In the genomic region with DNA sequence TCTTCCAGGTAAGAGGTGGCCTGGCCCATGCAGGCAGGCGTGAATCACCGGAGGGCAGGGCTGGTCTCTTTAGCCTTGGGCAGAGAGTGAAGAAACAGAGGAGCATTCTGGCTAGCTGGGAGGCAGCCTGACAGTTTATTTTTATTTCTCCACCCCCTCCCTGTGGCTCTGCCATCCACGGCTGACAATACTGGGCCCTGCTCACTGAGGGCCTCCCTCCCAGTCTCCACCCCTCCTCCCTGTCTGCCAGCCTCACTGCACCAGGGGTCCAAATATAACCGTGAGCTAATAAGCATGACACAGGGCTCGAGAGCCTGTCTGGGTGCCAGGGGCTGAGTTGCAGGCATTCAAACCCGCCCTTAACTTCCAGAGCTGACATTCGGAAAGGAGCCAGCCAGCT, we compare ENCODE assay signal across 7 mouse cellular contexts. TPM values are rescaled to one million over a fixed set of nuclear protein-coding genes. Genes with fewer than 3 reads are reported as not detected.
DNase-seq lines count a peak whose midpoint lies in the region; ATAC-seq and TF ChIP-seq lines count a peak whose summit lies in the region.

No protein-coding gene starts in this region.

- H3K36me3 ChIP-seq in heart, embryonic 13.5 days, result peaks cover 76% of the 10 kb centered on the region
- H3K36me3 ChIP-seq in limb, embryonic 10.5 days, result no peaks in the 10 kb centered on the region
- no peaks in the 10 kb centered on the region for H3K36me3 ChIP-seq in myocyte (ENCODE audit: control insufficient read depth, insufficient read depth)

- no peak overlapping the region for H3K4me3 ChIP-seq in embryonic fibroblast, embryonic 13.5 days (ENCODE audit: insufficient read depth, low read length)
- H3K4me3 ChIP-seq in heart, embryonic 13.5 days, result no peak overlapping the region
- no peak overlapping the region for H3K4me3 ChIP-seq in limb, embryonic 10.5 days
- no peak overlapping the region for H3K4me3 ChIP-seq in myocyte

- ATAC-seq in heart, embryonic 13.5 days (ENCODE audit: extremely low read depth, insufficient number of reproducible peaks, low FRiP score, low TSS enrichment), result peak; percentile 72; the same call in 1 of the 2 replicates

- DNase-seq in ovary, postnatal 36 days (ENCODE audit: low spot score), result peak; percentile 48
- no peak for DNase-seq in ovary, postnatal 10 days (ENCODE audit: low spot score)
- no peak for DNase-seq in limb, embryonic 10.5 days (ENCODE audit: low spot score)
- no peak for DNase-seq in embryo, embryonic 11 days

- no peaks in the 10 kb centered on the region for H3K79me2 ChIP-seq in myocyte (ENCODE audit: control insufficient read depth, insufficient read depth)

- TF ChIP-seq CTCF in embryonic fibroblast, embryonic 13.5 days (IDR thresholded peaks at IDR 0.05; ENCODE audit: borderline replicate concordance, insufficient read depth, low read length), result no peak

- peak overlapping the region; percentile 77 for H3K4me2 ChIP-seq in heart, embryonic 13.5 days
- H3K4me2 ChIP-seq in myocyte (ENCODE audit: low read depth), result peak overlapping the region; percentile 61

- peaks cover 6% of the 10 kb centered on the region; the same call in 1 of the 2 replicates for H3K4me1 ChIP-seq in embryonic fibroblast, embryonic 13.5 days (ENCODE audit: control insufficient read depth, insufficient read depth, low read length)
- peaks cover 80% of the 10 kb centered on the region for H3K4me1 ChIP-seq in heart, embryonic 13.5 days
- peaks cover 28% of the 10 kb centered on the region for H3K4me1 ChIP-seq in limb, embryonic 10.5 days

- H3K27me3 ChIP-seq in heart, embryonic 13.5 days (replicated peaks), result no peaks in the 10 kb centered on the region
- H3K27me3 ChIP-seq in limb, embryonic 10.5 days (ENCODE audit: low read depth, poor library complexity, severe bottlenecking), result peaks cover 11% of the 10 kb centered on the region
- no peaks in the 10 kb centered on the region for H3K27me3 ChIP-seq in myocyte (ENCODE audit: control insufficient read depth, insufficient read depth, insufficient read length)

- no peaks in the 10 kb centered on the region for H3K9me3 ChIP-seq in heart, embryonic 13.5 days
- H3K9me3 ChIP-seq in limb, embryonic 10.5 days (replicated peaks), result no peaks in the 10 kb centered on the region

- 13% methylated on average over 7 of the region's 7 CpGs for WGBS in heart, embryonic 13.5 days
- 38% methylated on average over 7 of the region's 7 CpGs for WGBS in limb, embryonic 10.5 days

- peak overlapping the region; percentile 95 for H3K9ac ChIP-seq in heart, embryonic 13.5 days

- no peak overlapping the region for H3ac ChIP-seq in myocyte (ENCODE audit: control insufficient read depth, insufficient read length)

- H3K27ac ChIP-seq in embryonic fibroblast, embryonic 13.5 days (ENCODE audit: insufficient read depth, low read length), result peak overlapping the region; percentile 60
- H3K27ac ChIP-seq in heart, embryonic 13.5 days (replicated peaks), result peak overlapping the region; percentile 99
- 0 out of 2 replicates have a peak overlapping the region, but pooled peaks have one; percentile 19 for H3K27ac ChIP-seq in limb, embryonic 10.5 days

- TF ChIP-seq POLR2A in embryonic fibroblast, embryonic 13.5 days (IDR thresholded peaks at IDR 0.05; ENCODE audit: low read depth, low read length), result no peak
- peak; percentile 23 for TF ChIP-seq POLR2A in myocyte (IDR thresholded peaks at IDR 0.05; ENCODE audit: insufficient read length, low read depth)

TF ChIP-seq in myocyte, 11 proteins besides CTCF, POLR2A, EP300 and RAD21:
- TF ChIP-seq MYOD1 (IDR thresholded peaks at IDR 0.05; ENCODE audit: control insufficient read depth in 1 of 3, insufficient read length in 2 of 3, low read depth in 2 of 3), result peak in 1 of 3 experiments; percentile 42
- TF ChIP-seq SRF (IDR thresholded peaks at IDR 0.05; ENCODE audit: control insufficient read depth, insufficient read length, low read depth), result no peak
- TF ChIP-seq CEBPB (IDR thresholded peaks at IDR 0.05; ENCODE audit: insufficient read depth, poor library complexity, severe bottlenecking), result no peak
- no peak for TF ChIP-seq USF1 (IDR thresholded peaks at IDR 0.05; ENCODE audit: low read depth)
- no peak for TF ChIP-seq POLR2AphosphoS2 (IDR thresholded peaks at IDR 0.05; ENCODE audit: insufficient read length, low read depth)
- TF ChIP-seq MAX (IDR thresholded peaks at IDR 0.05; ENCODE audit: low read depth), result no peak
- TF ChIP-seq TCF12 (IDR thresholded peaks at IDR 0.05; ENCODE audit: insufficient read depth, poor library complexity, severe bottlenecking), result no peak
- TF ChIP-seq TCF3 (IDR thresholded peaks at IDR 0.05; ENCODE audit: insufficient read length, low read depth), result no peak
- peak in 1 of 3 experiments; percentile 33 for TF ChIP-seq MYOG (IDR thresholded peaks at IDR 0.05; ENCODE audit: control insufficient read depth in 1 of 3, insufficient read depth in 1 of 3, insufficient read length in 2 of 3, low read depth in 2 of 3)
TF ChIP-seq in myocyte: peak in this region for 2.

RNA-seq across cellular contexts. Expression of a gene that starts 6.6 kb away (rescaled TPM):
- polyA plus RNA-seq in embryonic fibroblast, embryonic 13.5 days (2011; ENCODE audit: insufficient read length, low read depth, missing spikeins), result 15.8 and 33.1 TPM in 2 replicates
- 218 and 237 TPM in 2 replicates for polyA plus RNA-seq in heart, embryonic 13.5 days (2015; fragmentation: Nextera tagmentation; extraction: Ambion mirVana)
- 3.7 and 5.5 TPM in 2 replicates for polyA plus RNA-seq in limb, embryonic 10.5 days (2016; fragmentation: Nextera tagmentation; extraction: Ambion mirVana)
- 61.0 TPM for polyA plus RNA-seq in myocyte (2012; fragmentation: generic; extraction: Trizol)

Comparison
In these comparisons a context has a peak if more than half of its experiments do, and no peak if none do; other contexts are left out.
1. H3K27ac ChIP-seq: peak in every context shown above with its lines; median percentile 99 in heart, embryonic 13.5 days; 60 in embryonic fibroblast, embryonic 13.5 days; 19 in limb, embryonic 10.5 days.